Mouse (Mus musculus) liver, embryonic 14.5 days (tissue): ENCODE data around the gene Dstn.

Experiments
- CTCF ChIP-seq: IDR thresholded peaks from 2 replicates; pipeline ENCODE4 v1.5.1; 2016; ENCODE audit warnings: antibody characterized with exemption, low read depth, control low read depth
- EP300 ChIP-seq: IDR thresholded peaks from 2 replicates; pipeline ENCODE4 v1.6.1; 2016; ENCODE audit warnings: antibody characterized with exemption, low read depth

DNA sequence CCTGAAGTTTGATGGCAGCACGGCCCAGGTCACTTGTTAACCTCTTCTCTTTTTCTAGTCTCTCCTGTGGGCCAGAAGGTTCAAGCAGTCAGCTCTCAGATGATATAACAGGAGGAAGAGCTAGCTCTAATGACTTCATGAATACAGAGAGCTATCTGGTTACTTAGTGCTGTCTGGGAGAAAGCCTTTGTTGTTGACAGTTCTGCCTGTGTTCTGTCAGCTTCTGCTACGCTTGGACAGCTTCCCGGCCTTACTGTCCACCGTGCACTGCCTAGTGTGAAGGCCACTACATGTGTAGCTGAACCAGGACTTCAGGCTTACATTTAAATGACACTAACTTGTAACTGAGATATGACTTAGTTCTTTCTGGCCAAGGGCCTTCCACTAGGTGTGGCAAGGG, 33.3 kb downstream of the Dstn start:
- TF ChIP-seq CTCF (no peak), EP300 (no peak)
